Comparison of ENCODE assay signal across 24 mouse cellular contexts in the genomic region with DNA sequence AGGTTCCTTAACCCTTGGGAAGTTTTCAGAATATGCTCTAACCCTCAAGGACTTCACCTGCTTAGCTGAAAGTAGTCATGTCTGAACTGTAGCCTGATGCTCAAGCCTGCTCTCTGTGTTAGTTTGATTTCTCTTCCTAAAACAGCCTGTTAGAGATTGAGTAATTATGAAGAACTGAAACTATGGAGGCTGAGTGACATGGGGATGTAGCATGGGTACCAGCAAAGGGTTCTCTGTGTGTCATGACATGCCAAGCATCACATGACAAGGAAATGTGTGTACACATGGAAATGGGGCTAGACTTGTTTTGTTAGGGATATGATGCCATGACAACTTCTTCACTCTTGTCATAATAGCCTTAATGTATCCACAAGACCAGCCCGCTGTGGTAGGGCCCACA.
"Had no signal": no experiment of that assay in that cellular context is flagged by ENCODE, and none has a peak within 500 bp of the region (broad histone marks: within the 10 kb centered on the region; RNA-seq: fewer than 3 reads in every experiment).

No protein-coding gene starts in this region.

- ATAC-seq: hindbrain, postnatal 0 days; intestine, embryonic 16.5 days; liver, embryonic 12.5 days had no signal

- H3K9me3 ChIP-seq: heart, embryonic 10.5 days; heart, embryonic 12.5 days; hindbrain, embryonic 13.5 days; hindbrain, embryonic 15.5 days; kidney, embryonic 15.5 days; limb, embryonic 13.5 days; limb, embryonic 15.5 days; liver, embryonic 12.5 days had no signal

- DNase-seq: gastrocnemius, postnatal 10 days; gastrocnemius, postnatal 25 days; heart, adult 18-20 months; heart, postnatal 14 days; heart, postnatal 36 days; kidney, adult 11 months; kidney, adult 2 months; kidney, adult 9 months; kidney, postnatal 14 days; kidney, postnatal 36 days; layer of hippocampus, adult 9-11 months; layer of hippocampus, postnatal 36 days; left cerebral cortex, postnatal 4 days had no signal

- H3K4me3 ChIP-seq: heart, embryonic 10.5 days; heart, embryonic 12.5 days; hindbrain, embryonic 13.5 days; hindbrain, embryonic 15.5 days; kidney, embryonic 15.5 days; limb, embryonic 13.5 days; limb, embryonic 15.5 days; liver, embryonic 12.5 days had no signal

- H3K27me3 ChIP-seq: heart, embryonic 12.5 days; hindbrain, embryonic 13.5 days; hindbrain, embryonic 15.5 days; kidney, embryonic 15.5 days; limb, embryonic 13.5 days; limb, embryonic 15.5 days; liver, embryonic 12.5 days had no signal

- H3K4me2 ChIP-seq: heart, embryonic 12.5 days; hindbrain, embryonic 13.5 days; hindbrain, embryonic 15.5 days; kidney, embryonic 15.5 days; limb, embryonic 13.5 days; limb, embryonic 15.5 days; liver, embryonic 12.5 days had no signal

- H3K27ac ChIP-seq: heart, embryonic 10.5 days; hindbrain, embryonic 13.5 days; hindbrain, embryonic 15.5 days; hindbrain, postnatal 0 days; kidney, embryonic 15.5 days; kidney, postnatal 0 days; limb, embryonic 13.5 days; limb, embryonic 15.5 days; liver, embryonic 12.5 days had no signal

- H3K9ac ChIP-seq: heart, embryonic 12.5 days; hindbrain, embryonic 13.5 days; hindbrain, embryonic 15.5 days; kidney, embryonic 15.5 days; limb, embryonic 13.5 days; limb, embryonic 15.5 days; liver, embryonic 12.5 days had no signal

- H3K4me1 ChIP-seq: heart, embryonic 10.5 days; heart, embryonic 12.5 days; hindbrain, embryonic 13.5 days; hindbrain, embryonic 15.5 days; kidney, embryonic 15.5 days; limb, embryonic 13.5 days; limb, embryonic 15.5 days; liver, embryonic 12.5 days had no signal

- H3K36me3 ChIP-seq: heart, embryonic 10.5 days; heart, embryonic 12.5 days; hindbrain, embryonic 13.5 days; hindbrain, embryonic 15.5 days; kidney, embryonic 15.5 days; limb, embryonic 13.5 days; limb, embryonic 15.5 days; liver, embryonic 12.5 days had no signal
